Mouse (Mus musculus): ENCODE results near the gene Hlcs.

DNA sequence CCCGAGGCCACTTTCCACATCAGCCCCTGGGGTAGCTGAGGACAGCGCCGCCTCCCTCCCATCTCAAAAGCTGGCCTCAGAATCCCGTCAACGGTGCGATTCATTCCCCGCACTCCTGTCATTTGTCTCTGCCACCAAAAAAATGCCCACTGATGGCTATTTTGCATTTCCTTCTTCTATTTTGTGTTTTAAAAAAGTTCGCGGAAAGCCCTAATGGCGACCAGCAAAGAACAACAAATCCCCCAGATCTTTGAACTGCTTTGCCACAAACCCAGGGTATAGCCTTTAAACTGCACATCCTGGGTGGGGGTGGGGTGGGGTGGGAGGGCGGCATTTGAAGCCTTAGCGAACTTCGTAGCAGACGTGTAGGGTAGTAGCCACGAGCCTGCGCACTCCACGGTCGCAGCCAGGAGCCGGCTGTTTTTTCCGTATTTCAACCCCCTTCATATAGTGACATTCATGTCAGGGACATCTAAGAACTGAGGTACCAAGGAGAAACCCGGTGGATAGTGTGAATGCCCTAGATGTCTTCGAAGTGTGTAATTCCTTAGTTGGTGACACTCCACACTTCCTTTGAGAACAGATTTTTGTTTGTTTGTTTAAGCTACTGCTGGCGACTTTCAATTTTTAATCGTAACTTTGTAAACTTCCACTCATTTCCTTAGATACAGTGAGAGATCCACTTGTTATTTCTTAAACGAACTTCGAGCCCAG, 218.1 kb downstream of the Hlcs start:
- TF ChIP-seq CTCF (IDR thresholded peaks at IDR 0.05; ENCODE audit: borderline replicate concordance, extremely low read depth, insufficient read depth, insufficient read length) (no peak), POLR2A (IDR thresholded peaks at IDR 0.05; ENCODE audit: borderline replicate concordance, extremely low read depth, insufficient read depth, insufficient read length, poor library complexity, severe bottlenecking) (no peak)
